Mouse (Mus musculus) embryonic facial prominence, embryonic 15.5 days (tissue): ENCODE data around the gene Malsu1. TPM values are rescaled to one million over a fixed set of nuclear protein-coding genes. Genes with fewer than 3 reads are reported as not detected.

Source experiments
- ATAC-seq: fragments of 200-750 bp; cut with Nextera tagmentation; 2 replicates; pipeline ENCODE4 v1.8.0; 2017; ENCODE audit warnings: low read depth, moderate TSS enrichment; ENCODE audit not compliant: insufficient number of reproducible peaks, low FRiP score, low TSS enrichment
- H3K27ac ChIP-seq: fragments of 300-500 bp; sonication (generic); replicated peaks from 2 replicates; pipeline ENCODE4 v1.5.1; 2015; ENCODE audit warnings: mild to moderate bottlenecking, inconsistent platforms
- H3K27me3 ChIP-seq: fragments of 300-500 bp; sonication (generic); 2 replicates; pipeline ENCODE4 v1.6.1; 2015; ENCODE audit warnings: inconsistent platforms
- H3K36me3 ChIP-seq: fragments of 300-500 bp; sonication (generic); 2 replicates; pipeline ENCODE4 v1.6.1; 2015; ENCODE audit warnings: mild to moderate bottlenecking, inconsistent platforms
- H3K4me1 ChIP-seq: fragments of 300-500 bp; sonication (generic); 2 replicates; pipeline ENCODE4 v1.6.1; 2015; ENCODE audit warnings: inconsistent platforms
- H3K4me2 ChIP-seq: fragments of 300-500 bp; sonication (generic); replicated peaks from 2 replicates; pipeline ENCODE4 v1.6.1; 2015; ENCODE audit warnings: mild to moderate bottlenecking, inconsistent platforms
- H3K4me3 ChIP-seq: fragments of 300-500 bp; sonication (generic); replicated peaks from 2 replicates; pipeline ENCODE4 v1.5.1; 2015; ENCODE audit warnings: mild to moderate bottlenecking, inconsistent platforms
- H3K9ac ChIP-seq: fragments of 300-500 bp; sonication (generic); 2 replicates; pipeline ENCODE4 v1.6.1; 2015; ENCODE audit warnings: inconsistent platforms
- H3K9me3 ChIP-seq: fragments of 300-500 bp; sonication (generic); replicated peaks from 2 replicates; pipeline ENCODE4 v1.6.1; 2016; ENCODE audit warnings: inconsistent platforms
- WGBS: fragments of 180-500 bp; shearing (Covaris S2); methylation state at CpG from one replicate; pipeline ENCODE4 v1.1.7; 2015; 5-methylcytosine and 5-hydroxymethylcytosine counted together
- polyA plus RNA-seq: library from polyadenylated mRNA; unstranded; fragments of >200 nt; fragmentation: Nextera tagmentation; extraction: Ambion mirVana; gene quantifications from 2 replicates; pipeline ENCODE4 v1.2.1, GENCODE M21; 2015

Malsu1 gene
- polyA plus RNA-seq, 1 experiment from 2014 or later: 58.3 TPM

- no peak for ATAC-seq
Observed at GRCm38 (mm10) chr6:49077894-49078293, 4.3 kb downstream of the Malsu1 start.

GRCm38 (mm10) chr6:49079313-49079712, 5.7 kb downstream of the Malsu1 start:
- H3K27me3 ChIP-seq: no peaks in the 10 kb centered on the region
- peaks cover 7% of the 10 kb centered on the region; the same call in 1 of the 2 replicates for H3K36me3 ChIP-seq
- H3K9me3 ChIP-seq: no peaks in the 10 kb centered on the region
- H3K27ac ChIP-seq: no peak overlapping the region
- 78% methylated on average over 1 of the region's 1 CpGs for WGBS
- no peak overlapping the region for H3K9ac ChIP-seq
- no peak overlapping the region for H3K4me3 ChIP-seq
- ATAC-seq: no peak
- no peak overlapping the region for H3K4me2 ChIP-seq
- H3K4me1 ChIP-seq: peaks cover 7% of the 10 kb centered on the region

More at GRCm38 (mm10) chr6:49077894-49078293, 4.3 kb downstream of the Malsu1 start:
- WGBS: 81% methylated on average over 2 of the region's 2 CpGs
- H3K4me1 ChIP-seq: peaks cover 11% of the 10 kb centered on the region
- H3K27ac ChIP-seq: no peak overlapping the region
- H3K36me3 ChIP-seq: no peaks in the 10 kb centered on the region
- H3K9me3 ChIP-seq: no peaks in the 10 kb centered on the region
- no peak overlapping the region for H3K9ac ChIP-seq
- no peak overlapping the region for H3K4me2 ChIP-seq
- no peaks in the 10 kb centered on the region for H3K27me3 ChIP-seq
- no peak overlapping the region for H3K4me3 ChIP-seq

- Histone ChIP-seq H3K4me3 (no peak overlapping the region), H3K27me3 (no peaks in the 10 kb centered on the region), H3K27ac (no peak overlapping the region), H3K9me3 (no peaks in the 10 kb centered on the region), H3K4me1 (no peaks in the 10 kb centered on the region), H3K4me2 (no peak overlapping the region), H3K9ac (no peak overlapping the region), H3K36me3 (peaks cover 31% of the 10 kb centered on the region)
- ATAC-seq: no peak
- WGBS: 87% methylated on average over 4 of the region's 4 CpGs
Observed at GRCm38 (mm10) chr6:49083008-49083407, 9.4 kb downstream of the Malsu1 start.

GRCm38 (mm10) chr6:49094968-49095367, 21.4 kb downstream of the Malsu1 start:
- Histone ChIP-seq H3K36me3 (peaks cover 56% of the 10 kb centered on the region), H3K4me2 (no peak overlapping the region), H3K9ac (no peak overlapping the region), H3K4me1 (peaks cover 21% of the 10 kb centered on the region), H3K27me3 (no peaks in the 10 kb centered on the region), H3K27ac (no peak overlapping the region), H3K9me3 (no peaks in the 10 kb centered on the region), H3K4me3 (no peak overlapping the region)
- ATAC-seq: no peak
- WGBS: 86% methylated on average over 10 of the region's 10 CpGs

GRCm38 (mm10) chr6:49096421-49096820, 22.8 kb downstream of the Malsu1 start:
- no peaks in the 10 kb centered on the region for H3K27me3 ChIP-seq
- H3K4me3 ChIP-seq: no peak overlapping the region
- H3K4me2 ChIP-seq: no peak overlapping the region
- H3K9ac ChIP-seq: no peak overlapping the region
- no peak for ATAC-seq
- peaks cover 21% of the 10 kb centered on the region for H3K4me1 ChIP-seq
- H3K9me3 ChIP-seq: no peaks in the 10 kb centered on the region
- H3K27ac ChIP-seq: peak overlapping the region; percentile 76
- peaks cover 44% of the 10 kb centered on the region for H3K36me3 ChIP-seq
- 61% methylated on average over 7 of the region's 7 CpGs for WGBS

- H3K27me3 ChIP-seq: no peaks in the 10 kb centered on the region
- peak overlapping the region; percentile 76 for H3K27ac ChIP-seq
- no peak overlapping the region for H3K4me3 ChIP-seq
- H3K4me1 ChIP-seq: peaks cover 21% of the 10 kb centered on the region
- peaks cover 39% of the 10 kb centered on the region; the same call in 1 of the 2 replicates for H3K36me3 ChIP-seq
- WGBS: 22% methylated on average over 13 of the region's 13 CpGs
- no peak overlapping the region for H3K9ac ChIP-seq
- no peaks in the 10 kb centered on the region for H3K9me3 ChIP-seq
- peak; percentile 75 for ATAC-seq
- H3K4me2 ChIP-seq: 0 out of 2 replicates have a peak overlapping the region, but pooled peaks have one; percentile 15
Observed at GRCm38 (mm10) chr6:49096933-49097461, 23.4 kb downstream of the Malsu1 start.

GRCm38 (mm10) chr6:49097596-49098110, 24.1 kb downstream of the Malsu1 start:
- no peak overlapping the region for H3K9ac ChIP-seq
- peaks cover 37% of the 10 kb centered on the region; the same call in 1 of the 2 replicates for H3K36me3 ChIP-seq
- no peak overlapping the region for H3K4me3 ChIP-seq
- 69% methylated on average over 5 of the region's 5 CpGs for WGBS
- no peaks in the 10 kb centered on the region for H3K9me3 ChIP-seq
- no peak for ATAC-seq
- no peak overlapping the region for H3K4me2 ChIP-seq
- H3K4me1 ChIP-seq: peaks cover 21% of the 10 kb centered on the region
- peak overlapping the region; percentile 76 for H3K27ac ChIP-seq
- H3K27me3 ChIP-seq: no peaks in the 10 kb centered on the region

GRCm38 (mm10) chr6:49099086-49099485, 25.5 kb downstream of the Malsu1 start:
- Histone ChIP-seq H3K4me2 (no peak overlapping the region), H3K36me3 (peaks cover 26% of the 10 kb centered on the region; the same call in 1 of the 2 replicates), H3K4me1 (peaks cover 21% of the 10 kb centered on the region), H3K27me3 (no peaks in the 10 kb centered on the region), H3K4me3 (no peak overlapping the region), H3K9ac (no peak overlapping the region), H3K9me3 (no peaks in the 10 kb centered on the region), H3K27ac (no peak overlapping the region)
- no peak for ATAC-seq
- 96% methylated on average over 1 of the region's 1 CpGs for WGBS

GRCm38 (mm10) chr6:49106746-49107500, 33.3 kb downstream of the Malsu1 start:
- 74% methylated on average over 15 of the region's 15 CpGs for WGBS

GRCm38 (mm10) chr6:49109196-49109595, 35.6 kb downstream of the Malsu1 start:
- Histone ChIP-seq H3K36me3 (peaks cover 45% of the 10 kb centered on the region), H3K27me3 (no peaks in the 10 kb centered on the region), H3K9ac (no peak overlapping the region), H3K4me2 (no peak overlapping the region), H3K4me3 (no peak overlapping the region), H3K9me3 (no peaks in the 10 kb centered on the region), H3K27ac (no peak overlapping the region), H3K4me1 (peaks cover 7% of the 10 kb centered on the region; the same call in 1 of the 2 replicates)
- 77% methylated on average over 2 of the region's 2 CpGs for WGBS
- ATAC-seq: no peak

More at GRCm38 (mm10) chr6:49106746-49107500, 33.3 kb downstream of the Malsu1 start:
- H3K4me3 ChIP-seq: no peak overlapping the region
- H3K9ac ChIP-seq: no peak overlapping the region
- H3K36me3 ChIP-seq: peaks cover 44% of the 10 kb centered on the region
- H3K27me3 ChIP-seq: no peaks in the 10 kb centered on the region
- no peak overlapping the region for H3K4me2 ChIP-seq
- H3K9me3 ChIP-seq: no peaks in the 10 kb centered on the region
- peaks cover 7% of the 10 kb centered on the region; the same call in 1 of the 2 replicates for H3K4me1 ChIP-seq
- no peak for ATAC-seq
- H3K27ac ChIP-seq: no peak overlapping the region

- 42% methylated on average over 7 of the region's 7 CpGs for WGBS
- H3K27me3 ChIP-seq: no peaks in the 10 kb centered on the region
- H3K36me3 ChIP-seq: peaks cover 36% of the 10 kb centered on the region
- H3K9me3 ChIP-seq: no peaks in the 10 kb centered on the region
- no peak overlapping the region for H3K9ac ChIP-seq
- peaks cover 7% of the 10 kb centered on the region; the same call in 1 of the 2 replicates for H3K4me1 ChIP-seq
- H3K4me3 ChIP-seq: no peak overlapping the region
- no peak overlapping the region for H3K27ac ChIP-seq
- no peak for ATAC-seq
- no peak overlapping the region for H3K4me2 ChIP-seq
Observed at GRCm38 (mm10) chr6:49113895-49114294, 40.3 kb downstream of the Malsu1 start.
